Mouse (Mus musculus) lung, embryonic 15.5 days (tissue): Measurements from ENCODE around the gene Gm9044. TPM values are rescaled to one million over a fixed set of nuclear protein-coding genes. Genes with fewer than 3 reads are reported as not detected.
"Not testable (repeated sequence)": the region's sequence is repeated elsewhere in the genome, so short reads cannot be mapped to it uniquely, and the experiment has no call there.

ENCODE experiments used
- ATAC-seq: fragments of 200-750 bp; cut with Nextera tagmentation; 2 replicates; pipeline ENCODE4 v1.8.0; 2017; ENCODE audit warnings: moderate number of reproducible peaks, borderline replicate concordance; ENCODE audit not compliant: low FRiP score, low TSS enrichment; ENCODE audit errors: extremely low read depth
- H3K27ac ChIP-seq: fragments of 300-500 bp; sonication (generic); 2 replicates; pipeline ENCODE4 v1.5.1; 2015; ENCODE audit warnings: moderate library complexity, mild to moderate bottlenecking, inconsistent platforms
- H3K27me3 ChIP-seq: fragments of 300-500 bp; sonication (generic); 2 replicates; pipeline ENCODE4 v1.6.1; 2015; ENCODE audit warnings: inconsistent platforms
- H3K36me3 ChIP-seq: fragments of 300-500 bp; sonication (generic); 2 replicates; pipeline ENCODE4 v1.6.1; 2015; ENCODE audit warnings: inconsistent platforms
- H3K4me1 ChIP-seq: fragments of 300-500 bp; sonication (generic); 2 replicates; pipeline ENCODE4 v1.6.1; 2015; ENCODE audit warnings: inconsistent platforms
- H3K4me2 ChIP-seq: fragments of 300-500 bp; sonication (generic); 2 replicates; pipeline ENCODE4 v1.6.1; 2015; ENCODE audit warnings: inconsistent platforms, mild to moderate bottlenecking, moderate library complexity
- H3K4me3 ChIP-seq: fragments of 300-500 bp; sonication (generic); 2 replicates; pipeline ENCODE4 v1.5.1; 2015; ENCODE audit warnings: mild to moderate bottlenecking, inconsistent platforms
- H3K9ac ChIP-seq: fragments of 300-500 bp; sonication (generic); 2 replicates; pipeline ENCODE4 v1.6.1; 2015; ENCODE audit warnings: inconsistent platforms
- H3K9me3 ChIP-seq: fragments of 300-500 bp; sonication (generic); 2 replicates; pipeline ENCODE4 v1.6.1; 2016; ENCODE audit warnings: inconsistent platforms
- WGBS: fragments of 180-500 bp; shearing (Covaris S2); methylation state at CpG from one replicate; pipeline ENCODE4 v1.1.7; 2015; 5-methylcytosine and 5-hydroxymethylcytosine counted together
- polyA plus RNA-seq: library from polyadenylated mRNA; unstranded; fragments of >200 nt; fragmentation: Nextera tagmentation; extraction: Ambion mirVana; gene quantifications from 2 replicates; pipeline ENCODE4 v1.2.1, GENCODE M21; 2015

The Gm9044 gene
- polyA plus RNA-seq, 1 experiment from 2014 or later = not detected

DNA sequence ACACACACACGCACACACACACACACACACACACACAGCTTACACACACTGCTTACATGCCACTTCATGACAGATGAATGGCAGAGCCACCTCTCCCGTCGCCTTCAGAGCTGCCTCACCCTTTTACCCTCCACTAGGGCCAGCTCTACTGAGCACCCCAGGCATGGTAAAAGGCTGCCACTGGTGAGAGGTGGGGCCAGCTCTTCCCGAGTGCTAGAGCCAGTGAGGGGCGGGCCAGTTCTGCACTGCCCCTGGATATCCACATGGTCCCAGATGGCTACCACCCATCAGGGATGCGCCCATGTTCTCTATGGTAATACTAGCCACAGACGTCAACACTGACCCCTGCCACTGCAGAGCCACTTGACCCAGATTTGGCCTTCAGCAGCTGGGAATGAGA, 49.6 kb downstream of the Gm9044 start:
- H3K4me3 ChIP-seq, H3K36me3 ChIP-seq, H3K27me3 ChIP-seq, H3K9ac ChIP-seq, H3K9me3 ChIP-seq, H3K4me2 ChIP-seq, H3K27ac ChIP-seq, H3K4me1 ChIP-seq: not testable (repeated sequence)
- WGBS = 70% methylated on average over 7 of the region's 7 CpGs
- ATAC-seq = peak; percentile 44; the same call in 1 of the 2 replicates

Other genes with a start within 250 kb of the Gm9044 start
- 36.6 and 40.3 TPM in 2 replicates for gene Mdm1, start 190.6 kb downstream of the Gm9044 start, polyA plus RNA-seq
- gene Il22, start 127.5 kb downstream of the Gm9044 start, polyA plus RNA-seq = not detected in 2 replicates
- not detected in 2 replicates for gene Gm32717, start 91.6 kb downstream of the Gm9044 start, polyA plus RNA-seq
- not detected in 2 replicates for gene Gm32802, start 73.7 kb downstream of the Gm9044 start, polyA plus RNA-seq
- gene Iltifb, start 37.4 kb downstream of the Gm9044 start, polyA plus RNA-seq = not detected in 2 replicates
- gene Gm9040, start 5.4 kb downstream of the Gm9044 start, polyA plus RNA-seq = 0.09 TPM in 1 of 2 replicates, not detected in the other
- gene Gm9045, start 5.4 kb upstream of the Gm9044 start, polyA plus RNA-seq = not detected in 2 replicates
- gene Gm9046, start 10.8 kb upstream of the Gm9044 start, polyA plus RNA-seq = not detected in 2 replicates
- not detected in 2 replicates for gene Gm9048, start 16.3 kb upstream of the Gm9044 start, polyA plus RNA-seq
- gene Gm9049, start 21.7 kb upstream of the Gm9044 start, polyA plus RNA-seq = not detected in 2 replicates
- not detected in 2 replicates for gene Ifng, start 108.6 kb upstream of the Gm9044 start, polyA plus RNA-seq